Mouse (Mus musculus): Measurements from ENCODE around the gene Serpina5. TPM values are rescaled to one million over a fixed set of nuclear protein-coding genes. Genes with fewer than 3 reads are reported as not detected.

Serpina5 gene
- total RNA-seq, 2 experiments from 2014 or later, result not detected

DNA sequence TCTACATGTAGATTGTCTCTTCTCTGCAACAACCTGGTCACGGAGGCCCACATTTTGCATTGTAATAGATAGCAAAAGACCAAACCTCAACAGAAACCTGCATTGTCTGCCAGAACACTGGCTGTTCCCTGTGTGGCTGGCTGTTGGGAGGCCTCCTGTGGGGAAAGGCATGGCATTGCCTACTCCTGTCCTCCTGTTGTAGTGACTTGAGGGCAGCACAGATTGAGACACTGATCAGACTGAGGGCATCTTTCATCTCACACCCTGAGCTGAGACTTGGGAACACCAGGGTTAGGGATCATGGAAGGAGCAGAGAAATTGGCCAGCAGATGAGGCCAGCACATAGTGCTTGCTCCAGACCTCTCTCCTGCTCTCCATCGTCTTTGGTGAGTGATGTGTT, 37.3 kb downstream of the Serpina5 start:
- no peak for DNase-seq (ENCODE audit: extremely low spot score in 1 of 2, low spot score in 2 of 2)
- intact Hi-C loops (cut with DNase I), result no loop called here
- Histone ChIP-seq H3K4me3 (no peak overlapping the region), H3K27ac (no peak overlapping the region)
- TF ChIP-seq CTCF (IDR thresholded peaks at IDR 0.05), result no peak

DNA sequence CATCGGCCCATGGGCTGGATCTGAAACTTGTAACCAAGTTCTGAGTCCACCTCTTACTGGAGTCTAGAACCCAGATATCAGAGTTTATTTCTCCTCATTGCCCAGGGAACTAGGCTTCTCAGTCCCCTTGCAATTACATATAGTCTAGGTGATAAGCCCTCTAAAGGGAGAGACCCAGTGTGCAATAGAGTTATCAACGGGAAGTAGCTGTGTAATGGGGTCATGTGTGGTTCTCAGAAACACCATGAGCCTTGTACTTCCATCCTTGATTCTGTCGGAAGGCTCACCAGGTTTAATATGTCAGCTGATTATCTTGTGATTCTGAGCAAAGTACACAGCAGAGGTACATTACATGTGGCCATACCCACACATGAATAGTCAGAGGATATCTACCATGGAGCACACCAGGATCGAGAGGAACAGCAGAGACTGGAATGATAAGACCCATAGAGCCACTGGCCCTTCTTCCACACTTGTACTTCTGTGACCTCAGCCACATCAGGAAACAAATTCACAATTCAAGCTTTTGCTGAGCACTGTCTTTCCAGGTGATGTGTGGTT, 39.7 kb downstream of the Serpina5 start:
- H3K27ac ChIP-seq, result no peak overlapping the region
- H3K4me3 ChIP-seq, result no peak overlapping the region
- TF ChIP-seq CTCF (IDR thresholded peaks at IDR 0.05), result no peak
- DNase-seq (ENCODE audit: extremely low spot score in 1 of 2, low spot score in 2 of 2), result no peak
- intact Hi-C loops (cut with DNase I), result no loop called here

DNA sequence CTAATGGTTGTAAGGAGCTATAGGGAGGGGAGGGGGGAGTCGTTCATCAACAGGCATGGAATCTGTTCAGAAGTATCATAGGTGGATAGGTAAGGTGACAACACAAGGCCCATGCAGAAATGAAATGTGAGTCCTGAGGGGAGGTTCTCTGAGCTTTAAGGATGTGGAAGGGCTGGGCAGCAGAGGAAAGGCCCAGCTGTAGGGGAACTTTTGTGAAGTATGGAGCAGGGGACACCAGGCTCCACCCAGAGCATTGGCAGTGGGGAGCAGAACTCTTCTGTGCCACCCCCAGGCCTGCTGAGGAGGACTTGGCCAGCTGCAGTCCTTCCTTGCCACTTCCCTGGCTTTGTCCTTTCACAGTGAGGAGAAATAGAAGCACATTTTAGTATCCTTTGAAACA, 40.6 kb downstream of the Serpina5 start:
- no peak overlapping the region for H3K4me3 ChIP-seq
- H3K27ac ChIP-seq, result no peak overlapping the region
- intact Hi-C loops (cut with DNase I), result no loop called here
- no peak for TF ChIP-seq CTCF (IDR thresholded peaks at IDR 0.05)
- no peak for DNase-seq (ENCODE audit: extremely low spot score in 1 of 2, low spot score in 2 of 2)

DNA sequence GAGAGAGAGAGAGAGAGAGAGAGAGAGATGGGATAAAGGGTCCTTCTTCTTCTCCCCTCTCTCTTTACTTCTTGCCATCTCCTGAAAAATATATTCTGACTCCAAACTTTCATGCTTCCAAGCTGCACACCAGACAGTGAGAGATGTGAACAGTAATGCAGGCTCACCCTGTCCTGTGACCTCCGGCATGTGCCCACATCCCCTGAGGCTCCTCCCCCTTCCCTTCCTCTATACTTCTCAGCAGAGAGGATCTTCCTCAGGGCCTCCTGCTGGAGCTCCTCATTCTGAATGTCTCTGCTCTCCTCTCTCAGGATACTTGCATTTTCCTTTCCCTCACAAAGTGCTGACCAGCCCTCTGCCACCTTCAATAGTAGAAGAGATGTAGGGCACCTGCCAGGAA, 41.5 kb downstream of the Serpina5 start:
- intact Hi-C loops (cut with DNase I), result no loop called here
- DNase-seq (ENCODE audit: extremely low spot score in 1 of 2, low spot score in 2 of 2), result no peak
- Histone ChIP-seq H3K4me3 (no peak overlapping the region), H3K27ac (no peak overlapping the region)
- TF ChIP-seq CTCF (IDR thresholded peaks at IDR 0.05), result no peak

DNA sequence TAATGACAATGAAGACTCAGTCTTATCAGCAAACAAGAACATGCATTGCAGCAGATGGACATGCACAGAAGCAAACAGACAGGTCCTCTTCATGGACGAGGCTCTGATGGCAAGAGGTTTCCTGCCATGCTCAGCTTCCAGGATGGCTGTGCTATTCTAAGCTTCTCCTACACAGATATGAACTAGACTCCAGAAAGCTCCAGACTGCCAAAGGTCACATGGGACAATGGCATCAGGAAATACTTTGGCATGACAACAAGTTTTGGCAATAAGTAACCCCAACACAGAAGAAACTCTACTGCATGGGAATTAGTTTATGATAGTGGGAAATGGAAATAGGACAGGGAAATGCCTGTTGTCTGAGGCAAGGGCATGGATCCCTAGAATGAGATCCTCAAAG, 42.4 kb downstream of the Serpina5 start:
- TF ChIP-seq CTCF (IDR thresholded peaks at IDR 0.05), result no peak
- intact Hi-C loops (cut with DNase I), result no loop called here
- Histone ChIP-seq H3K27ac (no peak overlapping the region), H3K4me3 (no peak overlapping the region)
- no peak for DNase-seq (ENCODE audit: extremely low spot score in 1 of 2, low spot score in 2 of 2)

DNA sequence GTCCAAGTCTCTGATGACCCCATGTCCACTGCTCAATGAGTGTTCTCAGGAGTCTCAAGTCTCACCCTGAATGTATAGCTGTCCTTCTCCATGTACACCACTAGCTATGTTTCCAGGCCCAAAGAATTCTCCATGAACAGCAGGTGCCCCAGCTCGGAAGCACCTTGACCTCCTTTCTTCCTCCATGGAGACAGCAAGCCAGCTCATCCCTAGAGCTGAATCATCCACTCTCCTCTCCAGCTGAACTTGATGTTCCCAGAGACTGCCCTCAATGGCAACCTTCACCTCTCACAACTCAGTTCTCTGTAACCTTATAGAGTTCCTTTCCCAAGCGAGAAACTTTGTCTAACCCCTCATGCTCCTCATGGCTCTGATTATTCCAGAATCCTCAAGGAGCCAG, 44.7 kb downstream of the Serpina5 start:
- no peak for DNase-seq (ENCODE audit: extremely low spot score in 1 of 2, low spot score in 2 of 2)
- intact Hi-C loops (cut with DNase I), result no loop called here
- no peak for TF ChIP-seq CTCF (IDR thresholded peaks at IDR 0.05)
- Histone ChIP-seq H3K4me3 (no peak overlapping the region), H3K27ac (no peak overlapping the region)

DNA sequence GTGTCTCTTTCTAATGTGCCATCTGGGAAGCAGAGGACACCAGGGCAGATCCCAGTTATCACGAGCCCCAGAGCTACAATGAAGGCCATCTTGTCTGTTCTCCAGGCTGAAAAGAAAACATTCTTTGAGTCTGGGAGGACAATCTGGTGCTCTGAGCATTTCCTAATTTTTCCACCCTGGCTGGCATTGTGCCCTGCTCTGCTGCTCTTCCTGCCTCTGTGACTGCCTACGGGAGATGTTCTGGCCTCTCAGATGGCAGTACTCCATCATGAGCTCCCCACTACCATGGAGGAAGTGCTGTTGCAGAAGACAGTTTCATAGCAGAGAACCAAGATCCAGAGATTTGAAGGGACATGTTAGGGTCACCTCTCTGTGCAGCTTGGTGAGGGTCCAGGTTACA, 51.1 kb downstream of the Serpina5 start:
- intact Hi-C loops (cut with DNase I), result no loop called here
- no peak for TF ChIP-seq CTCF (IDR thresholded peaks at IDR 0.05)

DNA sequence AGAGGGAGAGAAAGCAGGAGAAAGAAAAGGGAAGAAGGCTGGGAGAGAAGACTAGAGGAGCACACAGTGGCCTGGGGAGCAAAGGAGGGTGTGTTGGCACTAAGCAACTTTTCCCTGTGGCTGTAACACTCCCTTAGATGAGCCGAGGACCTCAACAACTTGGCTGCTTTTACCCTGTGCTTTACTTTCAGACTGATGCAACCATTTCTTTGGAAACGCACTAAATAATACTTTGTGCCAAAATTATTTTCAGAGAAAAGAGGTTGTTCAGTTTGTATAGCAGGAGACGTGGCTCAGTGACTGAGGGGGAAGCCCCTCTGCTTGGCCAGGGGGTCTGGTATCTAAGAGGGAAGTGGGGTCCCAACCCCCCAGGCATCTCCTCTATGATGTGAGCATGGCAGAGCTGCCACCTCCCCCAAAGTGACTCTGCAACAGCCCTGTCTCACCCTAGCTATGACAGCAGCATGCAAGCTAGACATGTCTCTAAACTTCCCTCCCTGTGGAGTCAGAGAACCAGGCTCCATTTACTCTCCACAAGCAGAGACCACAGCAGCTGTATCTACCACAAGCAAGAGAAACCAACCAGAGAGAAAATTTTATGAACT, 52.2 kb downstream of the Serpina5 start:
- Histone ChIP-seq H3K4me3 (no peak overlapping the region), H3K27ac (no peak overlapping the region)
- no peak for DNase-seq (ENCODE audit: extremely low spot score in 1 of 2, low spot score in 2 of 2)
- no peak for TF ChIP-seq CTCF (IDR thresholded peaks at IDR 0.05)
- intact Hi-C loops (cut with DNase I), result no loop called here

More for the DNA sequence above, 51.1 kb downstream of the Serpina5 start:
- Histone ChIP-seq H3K4me3 (no peak overlapping the region), H3K27ac (no peak overlapping the region)
- DNase-seq (ENCODE audit: extremely low spot score in 1 of 2, low spot score in 2 of 2), result no peak

DNA sequence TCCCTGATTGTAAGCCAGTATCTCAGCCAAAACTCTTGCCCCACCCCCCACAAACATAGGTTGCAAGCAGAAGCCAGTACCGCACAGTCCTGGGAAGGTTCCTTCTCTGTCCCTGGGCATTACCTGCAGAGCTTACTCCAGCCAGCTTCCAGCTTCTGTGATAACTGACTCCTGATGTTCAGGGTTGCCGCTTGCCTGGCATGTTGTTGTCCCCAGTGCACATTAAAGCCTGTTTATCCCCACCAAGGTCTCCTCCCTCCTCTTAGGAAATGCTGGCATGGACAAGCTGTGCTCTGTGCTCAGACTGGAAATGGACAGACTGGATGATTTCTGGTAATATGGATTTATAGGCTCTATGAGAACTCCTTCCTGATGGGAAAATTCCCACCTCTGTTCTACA, 52.7 kb downstream of the Serpina5 start, which contains the start of gene Serpina3c:
TSS of gene Serpina3c (minus strand) at position 215 of the 400 bp plus-strand sequence.
- Histone ChIP-seq H3K27ac (no peak within 1 kb of the TSS), H3K4me3 (no peak within 1 kb of the TSS)
- DNase-seq (ENCODE audit: extremely low spot score in 1 of 2, low spot score in 2 of 2), result no peak
- TF ChIP-seq CTCF (IDR thresholded peaks at IDR 0.05), result no peak
- intact Hi-C loops (cut with DNase I), result no loop called here

Other genes starting within 250 kb of the Serpina5 start
- gene Serpina1a, start 237.6 kb upstream of the Serpina5 start, total RNA-seq (2021), result not detected
- not detected for gene Serpina1c, start 196.2 kb upstream of the Serpina5 start, total RNA-seq (2021)
- not detected for gene Serpina1e, start 142.1 kb upstream of the Serpina5 start, total RNA-seq (2021)
- gene Serpina11, start 111.2 kb upstream of the Serpina5 start, total RNA-seq (2021), result not detected
- gene Serpina9, start 87.4 kb upstream of the Serpina5 start, total RNA-seq (2021), result 1 to 10 TPM; 1.0 to 3.7 TPM
- gene Serpina12, start 56.7 kb upstream of the Serpina5 start, total RNA-seq (2021), result not detected
- not detected for gene Serpina3a, start 11.6 kb downstream of the Serpina5 start, total RNA-seq (2021)
- not detected for gene Serpina3b, start 26.9 kb downstream of the Serpina5 start, total RNA-seq (2021)
- gene Serpina3c, start 52.8 kb downstream of the Serpina5 start, total RNA-seq (2021), result not detected
- not detected for gene Serpina3f, start 113.4 kb downstream of the Serpina5 start, total RNA-seq (2021)
- not detected for gene Serpina3g, start 135.1 kb downstream of the Serpina5 start, total RNA-seq (2021)
- gene Serpina3i, start 162.0 kb downstream of the Serpina5 start, total RNA-seq (2021), result under 1 TPM in 1 of 2 experiments, not detected in 1; 0.19 TPM
- not detected for gene Serpina3j, start 213.4 kb downstream of the Serpina5 start, total RNA-seq (2021)
- gene Serpina3k, start 237.4 kb downstream of the Serpina5 start, total RNA-seq (2021), result not detected
- gene Serpina3m, start 237.4 kb downstream of the Serpina5 start, total RNA-seq (2021), result not detected